Mouse (Mus musculus): ENCODE measurements around the gene 1700018B08Rik.

1700018B08Rik gene

GRCm38 (mm10) chr8:121491633-121492032 lies 52.5 kb downstream of the 1700018B08Rik start:
- no peak for DNase-seq

GRCm38 (mm10) chr8:121484072-121484782 lies 59.9 kb downstream of the 1700018B08Rik start:
- DNase-seq, result no peak

Measured in kidney, adult 11 months (tissue).